Mouse (Mus musculus) NIH3T3 (cell line): ENCODE results near the gene Stap2.

Source experiments
- DNase-seq: peaks from one replicate; pipeline ENCODE4 v3.0.0-alpha.2; 2012; ENCODE audit warnings: low read depth

Stap2 gene

GRCm38 (mm10) chr17:56024931-56025330 lies 19.5 kb upstream of the Stap2 start:
- DNase-seq = no peak

- DNase-seq = peak; percentile 80
Observed at GRCm38 (mm10) chr17:56024476-56024875, 19.1 kb upstream of the Stap2 start.

DNA sequence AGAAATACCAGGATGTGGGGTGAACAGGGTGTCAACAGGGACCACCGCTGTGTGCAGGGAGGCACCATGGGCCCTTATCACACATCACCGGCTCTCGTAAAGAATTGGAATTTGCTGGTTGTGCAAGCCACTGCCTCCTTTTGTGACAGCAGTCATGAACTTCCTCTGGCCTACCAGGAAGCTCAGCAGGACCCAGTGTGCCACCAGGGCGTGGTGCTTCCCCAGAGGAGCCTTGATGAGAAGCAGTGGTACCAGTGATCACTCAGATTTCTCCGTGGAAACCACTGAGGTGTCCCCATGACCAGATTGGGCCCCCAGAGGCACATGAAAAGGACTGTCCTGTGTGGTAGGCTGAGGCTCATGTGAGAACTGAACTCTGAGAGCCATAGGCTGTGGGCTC lies 18.0 kb upstream of the Stap2 start:
- DNase-seq = no peak

DNA sequence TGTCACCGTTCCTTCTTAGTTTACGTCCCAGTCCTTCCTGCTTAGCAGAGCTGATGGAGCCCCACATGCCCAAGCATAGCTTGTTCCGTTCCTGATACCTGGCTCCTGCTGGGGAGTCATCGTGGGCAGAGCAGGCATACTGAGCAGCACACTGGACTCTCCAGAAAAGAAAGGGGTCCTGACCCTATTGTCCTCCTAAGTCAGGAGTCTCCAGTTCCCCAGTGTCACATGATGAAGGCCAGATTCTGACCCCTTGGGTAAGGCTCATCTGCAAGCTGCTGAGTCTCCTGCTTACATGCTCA lies 17.6 kb upstream of the Stap2 start:
- no peak for DNase-seq

DNA sequence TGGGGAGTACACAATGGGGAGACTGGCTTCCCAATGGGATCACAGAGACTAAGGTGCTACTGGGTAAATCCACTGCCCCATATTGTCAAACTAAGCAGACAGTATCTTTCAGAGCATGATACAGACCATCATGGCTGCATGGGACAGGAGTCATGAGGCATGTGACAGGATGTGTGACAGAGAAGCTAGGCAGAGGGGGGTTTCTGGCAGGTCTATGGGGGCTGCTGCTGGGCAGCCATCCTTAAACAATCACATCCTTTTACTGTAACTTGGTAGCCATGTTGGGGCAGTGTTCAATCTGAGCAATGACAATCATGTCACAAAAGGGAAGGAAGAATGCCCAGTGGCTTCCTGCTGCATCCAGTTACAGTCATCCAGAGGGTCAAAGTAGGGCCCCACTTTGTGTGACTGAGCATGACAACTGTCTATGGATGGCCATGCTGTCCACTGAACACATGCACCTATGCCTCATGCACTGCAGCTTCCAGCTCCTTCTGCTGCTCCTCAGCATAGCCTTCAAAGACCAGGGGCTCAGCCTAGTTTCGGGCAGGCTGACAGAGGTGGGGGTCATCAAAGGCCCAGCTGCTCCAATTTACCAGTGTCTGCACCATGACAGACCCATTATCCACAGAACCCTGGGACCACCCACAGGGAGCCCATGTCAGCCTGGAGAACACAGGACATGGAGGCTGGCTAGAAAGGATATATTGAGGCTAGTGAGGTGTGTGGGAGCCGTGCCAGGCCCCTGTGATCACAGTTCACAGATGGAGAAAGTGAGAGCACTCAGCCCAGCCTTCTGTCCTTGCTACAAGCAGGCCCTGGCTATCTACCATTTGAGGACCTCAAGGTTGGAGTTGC lies 17.0 kb upstream of the Stap2 start:
- no peak for DNase-seq

- DNase-seq = no peak
Observed at GRCm38 (mm10) chr17:56021161-56021910, 16.0 kb upstream of the Stap2 start.

DNA sequence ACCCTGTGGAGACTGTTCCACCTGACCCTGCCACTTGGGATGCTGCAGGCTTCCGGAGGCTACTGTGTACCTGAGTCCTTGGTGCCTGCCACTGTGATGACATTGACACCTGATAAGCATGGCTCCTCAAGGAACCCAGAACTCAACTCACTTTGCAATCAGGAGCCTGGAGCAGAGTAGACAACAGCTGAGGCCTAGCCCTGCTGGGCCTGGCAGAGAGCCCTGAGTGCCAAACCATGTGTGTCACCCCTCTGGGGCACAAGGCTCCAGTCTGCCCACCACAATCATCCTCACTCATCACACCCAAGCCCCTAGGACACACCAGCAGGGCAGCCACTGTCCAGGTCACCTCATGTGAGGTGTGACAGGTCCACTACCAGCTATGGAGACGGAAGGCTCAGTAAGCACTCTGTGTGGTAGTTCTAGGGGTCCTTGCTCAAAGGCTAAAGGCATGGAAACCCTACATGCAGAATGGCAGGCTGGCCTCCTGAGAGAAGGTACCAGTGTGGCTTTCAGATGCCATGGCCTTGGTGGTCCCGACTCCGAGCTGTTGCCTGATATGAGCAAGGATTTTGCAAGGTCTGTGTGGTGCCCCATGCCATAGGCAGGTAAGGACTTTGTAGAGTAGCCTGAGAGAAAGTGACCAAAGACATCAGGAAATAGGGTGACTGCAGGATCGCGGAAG lies 15.2 kb upstream of the Stap2 start:
- DNase-seq = no peak

GRCm38 (mm10) chr17:56018347-56019131 lies 13.2 kb upstream of the Stap2 start:
- DNase-seq = peak; percentile 61

GRCm38 (mm10) chr17:56017848-56018247 lies 12.5 kb upstream of the Stap2 start:
- no peak for DNase-seq

- DNase-seq = no peak
Observed at GRCm38 (mm10) chr17:56016793-56017785, 11.7 kb upstream of the Stap2 start.

DNA sequence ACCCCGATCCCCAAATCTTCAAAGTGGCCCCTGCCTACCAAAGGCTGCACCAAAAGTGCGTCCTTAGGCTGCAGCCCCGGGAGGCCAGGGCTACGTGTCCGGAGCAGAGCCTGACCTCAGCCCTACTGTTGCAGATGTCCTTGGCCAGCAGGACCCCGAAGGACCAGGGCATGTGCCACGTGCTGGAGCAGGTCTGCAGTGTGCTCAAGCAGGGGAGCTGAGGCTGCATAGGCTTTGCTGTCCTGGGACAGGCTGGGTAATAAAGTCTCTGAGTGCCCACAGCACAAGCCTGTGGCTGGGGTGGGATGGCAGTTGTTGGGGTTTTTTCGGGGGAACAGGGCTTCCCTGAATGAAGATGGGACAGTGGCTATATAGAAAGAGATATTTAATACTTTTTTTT lies 11.0 kb upstream of the Stap2 start:
- DNase-seq = no peak

DNA sequence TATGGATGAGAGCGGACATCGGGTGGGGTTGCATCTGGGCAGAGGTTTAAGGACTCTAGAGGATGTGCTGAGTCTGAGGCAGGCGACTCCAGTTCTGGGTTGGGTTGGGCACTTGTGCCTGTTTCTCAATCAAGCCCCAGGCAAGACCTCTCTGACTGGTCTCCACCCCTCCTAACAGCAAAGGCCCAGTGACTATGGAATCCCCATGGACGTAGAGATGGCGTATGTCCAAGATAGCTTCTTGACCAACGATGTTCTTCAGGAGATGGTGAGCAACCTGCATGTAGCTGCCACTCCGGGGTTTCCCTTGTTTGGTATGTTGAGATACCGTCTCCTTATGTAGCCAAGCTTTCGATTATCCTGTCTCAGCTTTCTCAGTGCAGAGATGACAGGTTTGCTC lies 9.9 kb upstream of the Stap2 start:
- peak; percentile 58 for DNase-seq

- no peak for DNase-seq
Observed at GRCm38 (mm10) chr17:56011441-56011840, 6.1 kb upstream of the Stap2 start.

DNA sequence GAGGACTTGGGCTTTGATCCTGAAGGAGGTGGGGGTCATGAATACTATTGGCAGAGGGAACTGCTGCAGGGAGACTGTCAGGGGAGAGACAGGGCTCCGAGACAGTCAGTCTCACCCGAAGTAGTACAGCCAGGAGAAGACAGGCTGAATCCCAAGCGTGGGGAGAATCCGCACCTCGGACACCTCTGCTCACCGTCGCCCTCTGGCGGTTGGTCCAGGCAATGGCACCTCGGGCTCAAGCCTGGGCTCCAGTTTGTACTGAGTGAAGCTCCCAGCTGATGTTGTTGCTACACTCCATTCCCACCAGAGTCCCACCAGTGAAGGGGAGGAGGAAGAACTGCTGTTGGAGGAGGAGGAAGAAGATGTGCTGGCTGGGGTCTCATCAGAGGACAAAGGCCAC lies 5.3 kb upstream of the Stap2 start:
- peak; percentile 89 for DNase-seq

DNA sequence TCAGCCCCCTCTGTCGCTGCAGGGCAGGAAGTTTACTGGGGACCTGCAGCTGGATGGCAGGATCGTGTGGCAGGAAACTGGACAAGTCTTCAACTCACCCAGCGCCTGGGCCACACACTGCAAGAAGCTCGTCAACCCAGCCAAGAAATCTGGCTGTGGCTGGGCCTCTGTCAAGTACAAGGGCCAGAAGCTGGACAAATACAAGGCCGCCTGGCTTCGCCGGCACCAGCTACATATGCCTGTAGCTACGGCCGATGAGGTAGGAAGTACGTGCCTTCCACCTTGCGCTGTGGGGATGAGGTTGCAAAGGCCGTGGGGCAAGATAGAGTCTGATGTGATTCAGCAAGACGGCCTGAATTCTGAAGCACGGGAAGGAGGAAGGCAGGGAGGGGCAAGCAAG lies 4.9 kb upstream of the Stap2 start:
- DNase-seq = no peak

- DNase-seq = no peak
Observed at GRCm38 (mm10) chr17:56009962-56010240, 4.5 kb upstream of the Stap2 start.

DNA sequence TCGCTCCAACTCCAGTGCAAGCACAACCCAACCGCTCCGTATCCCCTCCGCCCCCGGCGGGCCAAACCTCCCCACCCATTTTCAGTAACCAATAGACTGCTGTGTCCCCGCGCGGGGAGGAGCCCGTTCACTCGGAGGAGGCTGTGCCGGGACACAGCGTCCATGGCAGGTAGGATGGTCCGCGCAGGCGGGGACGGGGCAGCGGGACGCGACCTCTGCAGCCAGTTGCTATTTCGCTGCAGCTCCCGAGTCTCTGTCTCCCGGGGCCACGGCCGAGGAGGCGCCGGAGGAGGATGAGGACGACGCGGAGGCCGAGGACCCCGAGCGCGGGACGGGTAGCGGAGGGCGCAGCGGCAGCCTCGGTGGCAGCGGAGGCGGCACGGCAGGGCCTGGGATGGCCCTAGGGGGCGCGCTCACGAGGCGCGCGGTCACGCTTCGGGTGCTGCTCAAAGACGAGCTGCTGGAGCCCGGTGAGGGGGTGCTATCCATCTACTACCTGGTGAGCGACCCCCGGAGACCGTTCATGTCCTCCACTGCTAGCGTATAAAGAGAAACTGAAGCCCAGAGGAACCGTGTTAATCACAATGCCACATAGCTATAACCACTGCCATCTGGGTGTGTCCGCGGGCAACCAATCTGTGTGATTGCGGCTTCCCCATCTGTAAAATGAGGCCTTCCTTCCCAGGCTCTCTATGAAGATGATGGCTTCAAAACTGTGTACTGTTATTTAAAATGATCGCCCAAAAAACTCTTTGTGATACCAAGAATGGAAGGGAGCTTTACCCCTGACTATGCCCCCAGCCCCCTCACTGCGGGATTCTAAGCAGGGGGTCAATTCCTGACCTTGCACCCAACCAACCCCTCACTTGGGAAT lies 3.9 kb upstream of the Stap2 start:
- DNase-seq = peak; percentile 93

GRCm38 (mm10) chr17:56008356-56009087 lies 3.1 kb upstream of the Stap2 start:
- DNase-seq = peak; percentile 97
